In the genomic region with DNA sequence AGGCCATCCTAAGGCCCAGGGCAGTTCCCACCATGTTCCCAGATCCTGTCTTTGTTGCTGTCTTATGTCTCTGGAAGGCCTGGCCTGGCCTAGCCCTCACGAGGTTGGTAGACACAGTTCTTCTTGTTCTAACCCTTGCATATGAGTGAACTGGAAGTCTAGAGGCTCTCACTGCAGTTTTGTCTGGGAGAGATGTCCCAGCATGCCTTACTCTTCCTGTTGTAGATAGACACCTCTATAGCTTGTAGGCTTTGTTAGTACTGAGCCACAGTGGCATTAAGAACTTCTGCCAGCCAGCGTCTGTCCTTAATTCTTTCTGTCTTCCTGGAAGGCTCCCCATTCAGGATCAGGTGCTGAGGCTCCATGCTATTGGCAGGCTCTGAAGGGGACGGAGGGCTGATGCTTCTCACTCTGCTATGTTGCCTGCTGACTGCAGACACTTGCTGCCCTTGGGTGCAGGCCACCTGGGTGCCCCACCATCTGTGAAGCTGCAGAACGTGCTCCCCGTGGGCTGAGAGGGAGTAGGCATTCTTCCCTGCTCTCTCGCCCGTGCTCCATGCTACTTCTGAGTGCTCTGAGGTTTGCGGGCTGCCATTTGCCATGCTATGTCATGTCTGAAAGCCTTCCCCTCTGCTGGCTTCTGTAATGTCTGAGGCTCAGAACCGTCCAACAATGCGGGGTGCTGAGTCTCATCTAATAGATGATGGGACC, we compare ENCODE assay signal across 26 mouse cellular contexts.
DNase-seq lines count a peak whose midpoint lies in the region; ATAC-seq lines count a peak whose summit lies in the region.
"Had no signal": no experiment of that assay in that cellular context is flagged by ENCODE, and none has a peak within 500 bp of the region (broad histone marks: within the 10 kb centered on the region; RNA-seq: fewer than 3 reads in every experiment).

No protein-coding gene starts in this region.

- H3K27ac ChIP-seq in hindbrain, embryonic 13.5 days: peak overlapping the region; percentile 12; the same call in 1 of the 2 replicates
- no peak overlapping the region for H3K27ac ChIP-seq in hindbrain, embryonic 14.5 days
- H3K27ac ChIP-seq: embryonic facial prominence, embryonic 13.5 days; heart, embryonic 10.5 days; intestine, embryonic 15.5 days; liver, embryonic 13.5 days; neural tube, embryonic 12.5 days had no signal

- H3K4me1 ChIP-seq in hindbrain, embryonic 13.5 days (replicated peaks): peaks cover 70% of the 10 kb centered on the region
- peaks cover 28% of the 10 kb centered on the region for H3K4me1 ChIP-seq in hindbrain, embryonic 14.5 days (replicated peaks; ENCODE audit: control insufficient read depth, insufficient read depth, low read length)
- H3K4me1 ChIP-seq in megakaryocyte, embryonic 14.5 days: peaks cover 42% of the 10 kb centered on the region
- H3K4me1 ChIP-seq: embryonic facial prominence, embryonic 13.5 days; intestine, embryonic 15.5 days had no signal

- H3K27me3 ChIP-seq in hindbrain, embryonic 13.5 days: no peaks in the 10 kb centered on the region
- no peaks in the 10 kb centered on the region for H3K27me3 ChIP-seq in hindbrain, embryonic 14.5 days (ENCODE audit: control insufficient read depth, insufficient read depth, low read length)
- H3K27me3 ChIP-seq in megakaryocyte, embryonic 14.5 days (replicated peaks): no peaks in the 10 kb centered on the region
- H3K27me3 ChIP-seq: embryonic facial prominence, embryonic 13.5 days; forebrain, embryonic 15.5 days; intestine, embryonic 15.5 days; liver, embryonic 13.5 days; neural tube, embryonic 12.5 days had no signal

- intact Hi-C loops in heart, postnatal 25 days (cut with DNase I): no loop called here

- H3K9ac ChIP-seq in hindbrain, embryonic 13.5 days: no peak overlapping the region
- no peak overlapping the region for H3K9ac ChIP-seq in hindbrain, embryonic 14.5 days
- H3K9ac ChIP-seq: embryonic facial prominence, embryonic 13.5 days; forebrain, embryonic 15.5 days; intestine, embryonic 15.5 days; liver, embryonic 13.5 days; neural tube, embryonic 12.5 days had no signal

- H3K36me3 ChIP-seq in hindbrain, embryonic 13.5 days: no peaks in the 10 kb centered on the region
- no peaks in the 10 kb centered on the region for H3K36me3 ChIP-seq in hindbrain, embryonic 14.5 days (replicated peaks; ENCODE audit: control insufficient read depth, insufficient read depth)
- peaks cover 56% of the 10 kb centered on the region for H3K36me3 ChIP-seq in megakaryocyte, embryonic 14.5 days (replicated peaks; ENCODE audit: low read length)
- H3K36me3 ChIP-seq: embryonic facial prominence, embryonic 13.5 days; forebrain, embryonic 15.5 days; heart, embryonic 10.5 days; intestine, embryonic 15.5 days; liver, embryonic 13.5 days; neural tube, embryonic 12.5 days had no signal

- H3K4me3 ChIP-seq in hindbrain, embryonic 13.5 days: no peak overlapping the region
- no peak overlapping the region for H3K4me3 ChIP-seq in hindbrain, embryonic 14.5 days (replicated peaks; ENCODE audit: low read length)
- peak overlapping the region; percentile 53 for H3K4me3 ChIP-seq in megakaryocyte, embryonic 14.5 days (replicated peaks)
- H3K4me3 ChIP-seq: embryonic facial prominence, embryonic 13.5 days; erythroblast, embryonic 14.5 days; forebrain, embryonic 15.5 days; heart, embryonic 10.5 days; intestine, embryonic 15.5 days; liver, embryonic 13.5 days; neural tube, embryonic 12.5 days had no signal

- no peak for ATAC-seq in hindbrain, embryonic 13.5 days (ENCODE audit: low FRiP score)
- no peak for ATAC-seq in hindbrain, embryonic 14.5 days (ENCODE audit: low FRiP score)
- ATAC-seq in megakaryocyte, adult 5-6 weeks (ENCODE audit: poor library complexity, severe bottlenecking): no peak
- ATAC-seq: activated CD4-positive, CD25-positive, alpha-beta regulatory T cell, adult 4 months; forebrain, embryonic 15.5 days; intestine, embryonic 15.5 days had no signal

- DNase-seq in hindbrain, embryonic 14.5 days (ENCODE audit: low spot score): no peak
- peak; percentile 59 for DNase-seq in thymus, postnatal 0 days (ENCODE audit: low spot score)
- DNase-seq in right cerebral cortex, postnatal 25 days: no peak
- no peak for DNase-seq in heart, postnatal 25 days (ENCODE audit: low spot score)
- DNase-seq: adrenal gland, postnatal 10 days; B cell, adult 2 months; cerebellum, adult 9-11 months; embryo, embryonic 11 days; gastrocnemius, postnatal 10 days; kidney, adult 8-10 months; kidney, postnatal 10 days; liver, embryonic 13.5 days; lung, adult 2 months; lung, postnatal 14 days; midbrain, embryonic 14.5 days; right cerebral cortex, postnatal 14 days had no signal

- WGBS in hindbrain, embryonic 13.5 days: 86% methylated on average over 10 of the region's 10 CpGs
- WGBS in hindbrain, embryonic 14.5 days: 78% methylated on average over 10 of the region's 10 CpGs

- H3K9me3 ChIP-seq in hindbrain, embryonic 13.5 days: no peaks in the 10 kb centered on the region
- no peaks in the 10 kb centered on the region for H3K9me3 ChIP-seq in hindbrain, embryonic 14.5 days (ENCODE audit: control insufficient read depth, low read length)
- no peaks in the 10 kb centered on the region for H3K9me3 ChIP-seq in megakaryocyte, embryonic 14.5 days
- H3K9me3 ChIP-seq: embryonic facial prominence, embryonic 13.5 days; forebrain, embryonic 15.5 days; heart, embryonic 10.5 days; intestine, embryonic 15.5 days; liver, embryonic 13.5 days; neural tube, embryonic 12.5 days had no signal

- no peak overlapping the region for H3K4me2 ChIP-seq in hindbrain, embryonic 13.5 days
- H3K4me2 ChIP-seq in hindbrain, embryonic 14.5 days (replicated peaks): no peak overlapping the region
- H3K4me2 ChIP-seq: embryonic facial prominence, embryonic 13.5 days; forebrain, embryonic 15.5 days; intestine, embryonic 15.5 days; liver, embryonic 13.5 days; neural tube, embryonic 12.5 days had no signal
